Mouse (Mus musculus) liver, embryonic 14.5 days (tissue): Measurements from ENCODE around the gene Anks1b. TPM values are rescaled to one million over a fixed set of nuclear protein-coding genes. Genes with fewer than 3 reads are reported as not detected.
"Not testable (repeated sequence)": the region's sequence is repeated elsewhere in the genome, so short reads cannot be mapped to it uniquely, and the experiment has no call there.

Experiments
- ATAC-seq: fragments of 200-750 bp; cut with Nextera tagmentation; 2 replicates; pipeline ENCODE4 v1.8.0; 2017; ENCODE audit warnings: moderate number of reproducible peaks, mild to moderate bottlenecking, moderate library complexity; ENCODE audit not compliant: insufficient read depth
- DNase-seq, 3 experiments: peaks; one replicate each; pipeline ENCODE4 v3.0.0-alpha.2; 2012 to 2013; ENCODE audit warnings: low read depth in 3 of 3, low spot score in 3 of 3
- H3K27ac ChIP-seq: fragments of 300-500 bp; sonication (generic); 2 replicates; pipeline ENCODE4 v1.5.1; 2014; ENCODE audit warnings: moderate library complexity, mild to moderate bottlenecking, control low read depth, inconsistent platforms
- H3K27me3 ChIP-seq: fragments of 300-500 bp; sonication (generic); 2 replicates; pipeline ENCODE4 v1.6.1; 2014; ENCODE audit warnings: mild to moderate bottlenecking, low read length, moderate library complexity; ENCODE audit not compliant: control insufficient read depth, insufficient read depth
- H3K36me3 ChIP-seq: fragments of 300-500 bp; sonication (generic); replicated peaks from 2 replicates; pipeline ENCODE4 v1.6.1; 2014; ENCODE audit warnings: low read depth; ENCODE audit not compliant: control insufficient read depth, insufficient read depth
- H3K4me1 ChIP-seq, 2 experiments: fragments of 200-500 bp in 1 of 2; fragments of 300-500 bp in 1 of 2; sonication (generic) in 1 of 2; replicated peaks; 2 replicates each; pipeline ENCODE4 v1.6.1; 2012 to 2014; ENCODE audit warnings: antibody characterized with exemption in 1 of 2, inconsistent platforms in 1 of 2, low read length in 1 of 2; ENCODE audit not compliant: control insufficient read depth in 2 of 2, insufficient read depth in 2 of 2
- H3K4me2 ChIP-seq: fragments of 300-500 bp; sonication (generic); 2 replicates; pipeline ENCODE4 v1.6.1; 2014; ENCODE audit warnings: low read depth, mild to moderate bottlenecking, control low read depth, moderate library complexity
- H3K4me3 ChIP-seq, 2 experiments: fragments of 200-500 bp in 1 of 2; fragments of 300-500 bp in 1 of 2; sonication (generic) in 1 of 2; 2 replicates each; pipeline ENCODE4 v1.5.1; 2012 to 2014; ENCODE audit warnings: low read depth in 2 of 2, low read length in 2 of 2, mild to moderate bottlenecking in 2 of 2, control low read depth in 1 of 2, inconsistent platforms in 1 of 2, moderate library complexity in 1 of 2; ENCODE audit not compliant: insufficient read depth in 1 of 2
- H3K9ac ChIP-seq: fragments of 300-500 bp; sonication (generic); replicated peaks from 2 replicates; pipeline ENCODE4 v1.6.1; 2014; ENCODE audit warnings: mild to moderate bottlenecking, control low read depth, moderate library complexity
- H3K9me3 ChIP-seq: fragments of 300-500 bp; sonication (generic); 2 replicates; pipeline ENCODE4 v1.6.1; 2016; ENCODE audit warnings: low read length, mixed read lengths; ENCODE audit not compliant: control insufficient read depth
- CTCF ChIP-seq: IDR thresholded peaks from 2 replicates; pipeline ENCODE4 v1.5.1; 2016; ENCODE audit warnings: antibody characterized with exemption, low read depth, control low read depth
- EP300 ChIP-seq: IDR thresholded peaks from 2 replicates; pipeline ENCODE4 v1.6.1; 2016; ENCODE audit warnings: antibody characterized with exemption, low read depth
- WGBS: fragments of 180-500 bp; shearing (Covaris S2); extraction: QIAGEN DNeasy Blood & Tissue Kit; methylation state at CpG from one replicate; pipeline ENCODE4 v1.1.7; 2014; ENCODE audit not compliant: insufficient replicate concordance; 5-methylcytosine and 5-hydroxymethylcytosine counted together
- polyA plus RNA-seq, 2 experiments: library from polyadenylated mRNA; depleted of rRNA in 1 of 2; stranded (reverse) in 1 of 2; unstranded in 1 of 2; fragments of >200 nt; fragmentation: Nextera tagmentation in 1 of 2; extraction: Ambion mirVana in 1 of 2; gene quantifications; 2 replicates each; pipeline versions ENCODE4 v1.2.1 to v1.2.3; 2012 to 2014

Anks1b gene
- polyA plus RNA-seq, 2 experiments, result not detected

- 45% methylated on average over 2 of the region's 2 CpGs for WGBS
- DNase-seq, result no peak
These were observed 741.9 kb downstream of the Anks1b start for GRCm38 (mm10) chr10:90615196-90615595.

GRCm38 (mm10) chr10:90616622-90617021, 743.3 kb downstream of the Anks1b start:
- Histone ChIP-seq H3K9ac (no peak overlapping the region), H3K36me3 (no peaks in the 10 kb centered on the region), H3K27me3 (no peaks in the 10 kb centered on the region), H3K4me1 (no peaks in the 10 kb centered on the region), H3K9me3 (no peaks in the 10 kb centered on the region), H3K4me2 (no peak overlapping the region), H3K4me3 (no peak overlapping the region), H3K27ac (no peak overlapping the region)
- WGBS, result 69% methylated on average over 2 of the region's 2 CpGs
- DNase-seq, result no peak
- no peak for TF ChIP-seq CTCF
- TF ChIP-seq EP300, result no peak
- ATAC-seq, result no peak

More at GRCm38 (mm10) chr10:90615196-90615595, 741.9 kb downstream of the Anks1b start:
- Histone ChIP-seq H3K36me3 (no peaks in the 10 kb centered on the region), H3K4me1 (no peaks in the 10 kb centered on the region), H3K4me3 (no peak overlapping the region), H3K4me2 (no peak overlapping the region), H3K9me3 (no peaks in the 10 kb centered on the region), H3K27ac (no peak overlapping the region), H3K9ac (no peak overlapping the region), H3K27me3 (no peaks in the 10 kb centered on the region)
- TF ChIP-seq EP300 (no peak), CTCF (no peak)
- ATAC-seq, result no peak

- no peaks in the 10 kb centered on the region for H3K9me3 ChIP-seq
- H3K4me2 ChIP-seq, result no peak overlapping the region
- H3K4me1 ChIP-seq, result no peaks in the 10 kb centered on the region
- no peak for ATAC-seq
- no peaks in the 10 kb centered on the region for H3K36me3 ChIP-seq
- no peak for DNase-seq
- no peak for TF ChIP-seq CTCF
- TF ChIP-seq EP300, result no peak
- H3K9ac ChIP-seq, result no peak overlapping the region
- H3K27me3 ChIP-seq, result no peaks in the 10 kb centered on the region
- no peak overlapping the region for H3K27ac ChIP-seq
- H3K4me3 ChIP-seq, result no peak overlapping the region
- whole genome bisulfite sequencing, result 60% methylated on average over 7 of the region's 7 CpGs
These were observed 744.5 kb downstream of the Anks1b start for GRCm38 (mm10) chr10:90617664-90618296.

- ATAC-seq (no peak), DNase-seq (no peak)
- Histone ChIP-seq H3K4me1 (no peaks in the 10 kb centered on the region), H3K4me3 (no peak overlapping the region), H3K4me2 (no peak overlapping the region), H3K27me3 (no peaks in the 10 kb centered on the region), H3K27ac (no peak overlapping the region), H3K9me3 (no peaks in the 10 kb centered on the region), H3K36me3 (no peaks in the 10 kb centered on the region), H3K9ac (no peak overlapping the region)
- WGBS, result 64% methylated on average over 5 of the region's 5 CpGs
- TF ChIP-seq EP300 (no peak), CTCF (no peak)
These were observed 754.2 kb downstream of the Anks1b start for GRCm38 (mm10) chr10:90627532-90627931.

GRCm38 (mm10) chr10:90630099-90630698, 756.9 kb downstream of the Anks1b start:
- Histone ChIP-seq H3K4me3 (no peak overlapping the region), H3K36me3 (no peaks in the 10 kb centered on the region), H3K9me3 (no peaks in the 10 kb centered on the region), H3K4me1 (no peaks in the 10 kb centered on the region), H3K9ac (no peak overlapping the region), H3K27ac (no peak overlapping the region), H3K27me3 (no peaks in the 10 kb centered on the region), H3K4me2 (no peak overlapping the region)
- 64% methylated on average over 7 of the region's 7 CpGs for WGBS
- ATAC-seq (no peak), DNase-seq (no peak)
- TF ChIP-seq EP300 (no peak), CTCF (no peak)

GRCm38 (mm10) chr10:90630794-90631193, 757.5 kb downstream of the Anks1b start:
- not testable (repeated sequence) for H3K36me3 ChIP-seq, H3K27me3 ChIP-seq, H3K9me3 ChIP-seq, DNase-seq, H3K9ac ChIP-seq, H3K4me3 ChIP-seq, H3K4me2 ChIP-seq, H3K27ac ChIP-seq, ATAC-seq, H3K4me1 ChIP-seq
- WGBS, result 46% methylated on average over 3 of the region's 3 CpGs
